Mouse (Mus musculus) C2C12 (cell line): ENCODE data around the gene Oxtr. TPM values are rescaled to one million over a fixed set of nuclear protein-coding genes. Genes with fewer than 3 reads are reported as not detected.

Source experiments
- H3K27me3 ChIP-seq: one replicate; pipeline ENCODE4 v1.6.1; 2011; ENCODE audit not compliant: control insufficient read depth, insufficient read depth, insufficient read length
- H3K36me3 ChIP-seq: one replicate; pipeline ENCODE4 v1.6.1; 2011; ENCODE audit not compliant: control insufficient read depth, insufficient read depth
- H3K4me3 ChIP-seq: one replicate; pipeline ENCODE4 v1.5.1; 2011; ENCODE audit warnings: mild to moderate bottlenecking, control low read depth; ENCODE audit not compliant: poor library complexity, insufficient read depth, severe bottlenecking
- H3K79me2 ChIP-seq: one replicate; pipeline ENCODE4 v1.6.1; 2011; ENCODE audit not compliant: control insufficient read depth, insufficient read depth
- H3K79me3 ChIP-seq: one replicate; pipeline ENCODE4 v1.6.1; 2011; ENCODE audit warnings: low read depth, control low read depth
- H3ac ChIP-seq: one replicate; pipeline ENCODE3; 2011; ENCODE audit warnings: low read depth; ENCODE audit not compliant: control insufficient read depth, insufficient read length
- CEBPB ChIP-seq: IDR thresholded peaks from one replicate; pipeline ENCODE4 v1.6.1; 2011; ENCODE audit warnings: low read depth, mild to moderate bottlenecking, control low read depth, moderate library complexity
- CTCF ChIP-seq: IDR thresholded peaks from one replicate; pipeline ENCODE4 v1.5.1; 2011; ENCODE audit not compliant: control insufficient read depth, insufficient read depth, insufficient read length
- FOSL1 ChIP-seq: IDR thresholded peaks from one replicate; pipeline ENCODE4 v1.8.0; 2011; ENCODE audit warnings: mild to moderate bottlenecking, low read length; ENCODE audit not compliant: poor library complexity, insufficient read depth, severe bottlenecking
- MAX ChIP-seq: IDR thresholded peaks from one replicate; pipeline ENCODE4 v1.6.1; 2011; ENCODE audit warnings: mild to moderate bottlenecking, control low read depth
- MYOD1 ChIP-seq: IDR thresholded peaks from one replicate; pipeline ENCODE4 v1.6.1; 2011; ENCODE audit warnings: low read depth; ENCODE audit not compliant: control insufficient read depth, insufficient read length
- MYOG ChIP-seq: IDR thresholded peaks from one replicate; pipeline ENCODE4 v1.6.1; 2011; ENCODE audit not compliant: control insufficient read depth, insufficient read length; ENCODE audit errors: extremely low read depth
- USF1 ChIP-seq: IDR thresholded peaks from one replicate; pipeline ENCODE4 v1.6.1; 2011; ENCODE audit warnings: low read depth, mild to moderate bottlenecking, control low read depth, moderate library complexity
- polyA plus RNA-seq: library from polyadenylated mRNA; unstranded; fragments of >200 nt; fragmentation: generic; extraction: Trizol; gene quantifications from one replicate; pipeline ENCODE4 v1.2.1, GENCODE M21; 2012; ENCODE audit warnings: missing spikeins

Oxtr gene
- polyA plus RNA-seq, 1 experiment = 0.04 TPM

DNA sequence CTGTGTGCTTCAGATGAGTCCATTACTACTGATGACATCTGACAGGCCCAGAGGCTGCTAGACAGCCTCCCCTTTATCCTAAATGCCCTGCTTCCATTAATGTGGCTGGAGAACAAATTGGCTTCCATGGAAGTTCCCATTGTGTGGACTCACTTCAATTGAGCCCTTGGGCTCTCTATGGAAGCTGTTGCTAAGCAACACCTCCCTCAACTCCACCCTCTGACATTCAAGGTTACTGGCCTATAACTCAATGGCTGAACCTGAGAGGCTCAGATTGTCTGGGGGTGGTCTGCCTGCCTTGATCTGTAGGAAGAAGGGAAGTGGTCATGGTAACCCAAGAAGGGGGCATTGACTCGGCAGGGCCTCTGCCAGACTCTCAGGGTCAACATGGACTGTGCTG lies 26.8 kb upstream of the Oxtr start:
- Histone ChIP-seq H3K36me3 (no peaks in the 10 kb centered on the region), H3K79me3 (no peaks in the 10 kb centered on the region)

DNA sequence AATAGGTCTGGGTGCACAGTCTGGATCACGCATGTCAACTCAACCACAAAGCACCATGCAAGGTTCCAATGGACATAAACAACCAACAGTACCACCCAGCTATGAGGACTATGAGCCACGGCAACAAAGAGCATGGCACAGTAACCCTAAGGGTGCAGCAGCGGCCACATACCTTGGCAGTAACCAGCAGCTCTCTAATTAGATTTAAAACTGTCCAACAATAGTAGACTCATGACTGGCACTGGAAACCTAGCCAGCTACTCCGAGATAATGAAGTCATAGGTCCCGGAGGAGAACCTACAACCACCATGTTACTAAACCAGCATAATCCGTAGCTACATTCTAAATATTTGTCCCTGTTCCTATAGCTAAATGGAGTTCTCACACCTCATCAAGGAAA lies 24.8 kb upstream of the Oxtr start:
- Histone ChIP-seq H3K27me3 (peaks cover 19% of the 10 kb centered on the region), H3ac (no peak overlapping the region)

More for the DNA sequence above, 26.8 kb upstream of the Oxtr start:
- H3ac ChIP-seq = no peak overlapping the region
- H3K79me2 ChIP-seq = no peaks in the 10 kb centered on the region
- H3K27me3 ChIP-seq = peaks cover 36% of the 10 kb centered on the region
- TF ChIP-seq FOSL1 = no peak
- TF ChIP-seq MYOG = no peak
- TF ChIP-seq USF1 = no peak
- TF ChIP-seq CTCF = no peak
- TF ChIP-seq CEBPB = no peak
- no peak for TF ChIP-seq MYOD1
- TF ChIP-seq MAX = no peak
- no peak overlapping the region for H3K4me3 ChIP-seq

DNA sequence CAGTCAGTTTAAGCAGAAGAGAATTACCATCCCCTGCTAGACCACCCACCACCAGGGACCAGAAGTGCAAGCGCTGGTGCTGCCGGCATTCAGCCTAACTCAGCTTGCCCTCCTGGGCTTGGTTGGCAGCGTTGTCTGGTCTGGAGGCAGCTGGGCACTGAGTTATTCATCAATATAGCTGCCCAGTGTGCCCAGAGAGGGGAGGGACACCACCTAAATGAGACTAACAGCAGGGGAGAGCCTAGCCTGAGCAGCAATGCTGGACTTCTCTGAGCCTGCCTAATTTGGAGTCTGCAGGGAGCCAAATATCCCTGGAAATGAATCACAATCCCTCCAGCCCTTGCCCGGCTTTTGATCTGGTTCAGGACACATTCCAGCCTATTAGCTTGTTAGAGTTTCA lies 20.6 kb upstream of the Oxtr start:
- Histone ChIP-seq H3K36me3 (no peaks in the 10 kb centered on the region), H3K27me3 (peaks cover 7% of the 10 kb centered on the region), H3K4me3 (no peak overlapping the region), H3ac (no peak overlapping the region), H3K79me3 (no peaks in the 10 kb centered on the region), H3K79me2 (no peaks in the 10 kb centered on the region)
- no peak for TF ChIP-seq FOSL1
- no peak for TF ChIP-seq MYOD1
- TF ChIP-seq MAX = no peak
- no peak for TF ChIP-seq CTCF
- TF ChIP-seq MYOG = no peak
- no peak for TF ChIP-seq CEBPB
- TF ChIP-seq USF1 = no peak

More for the DNA sequence above, 24.8 kb upstream of the Oxtr start:
- Histone ChIP-seq H3K79me3 (no peaks in the 10 kb centered on the region), H3K36me3 (no peaks in the 10 kb centered on the region), H3K4me3 (no peak overlapping the region), H3K79me2 (no peaks in the 10 kb centered on the region)
- TF ChIP-seq MYOD1 = no peak
- TF ChIP-seq FOSL1 = no peak
- no peak for TF ChIP-seq USF1
- TF ChIP-seq MYOG = no peak
- no peak for TF ChIP-seq CTCF
- TF ChIP-seq CEBPB = no peak
- TF ChIP-seq MAX = no peak

DNA sequence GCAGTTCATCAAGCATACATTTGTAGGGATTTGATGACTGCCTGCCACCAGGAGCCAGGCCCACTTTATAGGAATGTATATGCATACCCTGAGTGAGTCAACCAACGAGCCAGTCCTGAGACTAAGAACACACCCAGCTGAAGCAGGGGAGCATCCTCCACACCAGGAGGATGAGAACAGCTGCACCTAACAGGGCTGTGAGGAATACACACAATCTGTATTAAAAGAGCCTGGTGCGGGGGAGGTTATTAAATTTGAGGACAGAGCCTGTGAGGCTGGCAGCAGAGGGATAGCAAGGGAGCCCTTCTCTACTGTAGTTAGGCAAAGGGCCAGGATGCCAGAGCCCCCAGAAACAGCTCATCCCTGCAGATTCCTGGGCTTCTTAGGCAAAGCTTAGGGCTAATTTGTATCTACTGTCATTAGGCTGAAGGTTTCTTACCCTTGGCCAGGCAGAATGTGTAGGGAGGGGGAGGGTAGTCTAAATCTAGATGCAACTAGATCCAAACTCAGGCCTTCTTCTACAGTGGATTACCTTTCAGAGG lies 19.9 kb upstream of the Oxtr start:
- TF ChIP-seq FOSL1 (no peak), MAX (no peak), MYOD1 (no peak), USF1 (no peak), CEBPB (no peak), CTCF (no peak), MYOG (no peak)

DNA sequence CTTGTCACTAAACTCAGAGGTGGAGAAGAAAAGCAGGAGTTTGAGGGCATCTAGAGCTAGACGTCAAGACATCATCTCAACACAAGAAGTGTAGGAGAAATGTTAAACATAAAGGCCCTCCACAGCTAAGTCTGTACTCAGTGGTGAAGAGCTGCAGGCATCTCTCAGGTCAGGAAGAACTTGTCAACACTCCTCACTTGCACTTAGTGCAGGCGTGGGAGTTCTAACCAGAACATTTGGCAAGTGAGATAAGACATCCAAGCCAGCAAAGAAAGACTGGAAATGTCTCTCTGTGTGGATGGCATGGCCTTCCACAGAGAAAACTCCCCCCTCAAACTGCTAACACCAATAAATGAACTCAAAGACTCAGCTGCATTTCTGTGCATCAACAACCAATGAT lies 17.9 kb upstream of the Oxtr start:
- Histone ChIP-seq H3K79me3 (no peaks in the 10 kb centered on the region), H3K79me2 (no peaks in the 10 kb centered on the region), H3ac (no peak overlapping the region), H3K4me3 (no peak overlapping the region), H3K27me3 (no peaks in the 10 kb centered on the region), H3K36me3 (no peaks in the 10 kb centered on the region)
- TF ChIP-seq CTCF = no peak
- TF ChIP-seq MAX = no peak
- no peak for TF ChIP-seq MYOD1
- TF ChIP-seq CEBPB = no peak
- TF ChIP-seq MYOG = no peak
- TF ChIP-seq FOSL1 = no peak
- TF ChIP-seq USF1 = no peak

More for the DNA sequence above, 19.9 kb upstream of the Oxtr start:
- Histone ChIP-seq H3ac (no peak overlapping the region), H3K79me3 (no peaks in the 10 kb centered on the region), H3K27me3 (peaks cover 3% of the 10 kb centered on the region), H3K36me3 (no peaks in the 10 kb centered on the region), H3K4me3 (no peak overlapping the region), H3K79me2 (no peaks in the 10 kb centered on the region)
